Mouse (Mus musculus): ENCODE measurements around the gene Kif5a.
"Not testable (repeated sequence)": the region's sequence is repeated elsewhere in the genome, so short reads cannot be mapped to it uniquely, and the experiment has no call there.

Kif5a gene

GRCm38 (mm10) chr10:127262548-127263398 lies at the start of gene Kif5a:
TSS of gene Kif5a (minus strand) at chr10:127263348.
- peak; percentile 66 for DNase-seq

- DNase-seq: no peak
These were observed 49.7 kb upstream of the Kif5a start for GRCm38 (mm10) chr10:127312858-127313257.

- DNase-seq: peak; percentile 90
These were observed 49.2 kb upstream of the Kif5a start for GRCm38 (mm10) chr10:127312356-127312676.

- DNase-seq: peak; percentile 93
These were observed 48.6 kb upstream of the Kif5a start, which contains the start of gene Mars for GRCm38 (mm10) chr10:127311476-127312355. TSS of gene Mars (minus strand) at chr10:127311786.

GRCm38 (mm10) chr10:127310523-127311475 lies 47.7 kb upstream of the Kif5a start:
- no peak for DNase-seq

- DNase-seq: not testable (repeated sequence)
These were observed 46.0 kb upstream of the Kif5a start for GRCm38 (mm10) chr10:127309167-127309566.

DNA sequence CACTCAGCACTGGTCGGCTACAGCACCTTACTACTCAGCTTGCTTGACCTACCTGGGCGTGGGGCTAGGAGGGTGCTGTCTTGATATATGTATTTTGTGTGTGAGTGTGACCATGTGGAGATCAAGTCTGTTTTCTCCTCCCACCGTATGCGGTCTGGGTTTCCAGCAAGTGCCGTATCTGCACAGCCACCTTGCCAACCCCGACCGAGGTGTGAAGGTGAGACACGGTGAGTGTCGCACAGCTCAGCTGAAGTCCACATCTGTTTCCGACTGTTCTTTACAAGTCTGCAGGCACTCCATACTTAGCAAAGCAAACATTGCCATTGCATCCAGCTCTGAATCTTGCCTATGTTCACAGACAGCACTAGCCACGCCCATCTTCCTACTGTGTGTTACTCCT lies 40.0 kb upstream of the Kif5a start:
- DNase-seq: no peak

GRCm38 (mm10) chr10:127300361-127300760 lies 37.2 kb upstream of the Kif5a start:
- DNase-seq: no peak

DNA sequence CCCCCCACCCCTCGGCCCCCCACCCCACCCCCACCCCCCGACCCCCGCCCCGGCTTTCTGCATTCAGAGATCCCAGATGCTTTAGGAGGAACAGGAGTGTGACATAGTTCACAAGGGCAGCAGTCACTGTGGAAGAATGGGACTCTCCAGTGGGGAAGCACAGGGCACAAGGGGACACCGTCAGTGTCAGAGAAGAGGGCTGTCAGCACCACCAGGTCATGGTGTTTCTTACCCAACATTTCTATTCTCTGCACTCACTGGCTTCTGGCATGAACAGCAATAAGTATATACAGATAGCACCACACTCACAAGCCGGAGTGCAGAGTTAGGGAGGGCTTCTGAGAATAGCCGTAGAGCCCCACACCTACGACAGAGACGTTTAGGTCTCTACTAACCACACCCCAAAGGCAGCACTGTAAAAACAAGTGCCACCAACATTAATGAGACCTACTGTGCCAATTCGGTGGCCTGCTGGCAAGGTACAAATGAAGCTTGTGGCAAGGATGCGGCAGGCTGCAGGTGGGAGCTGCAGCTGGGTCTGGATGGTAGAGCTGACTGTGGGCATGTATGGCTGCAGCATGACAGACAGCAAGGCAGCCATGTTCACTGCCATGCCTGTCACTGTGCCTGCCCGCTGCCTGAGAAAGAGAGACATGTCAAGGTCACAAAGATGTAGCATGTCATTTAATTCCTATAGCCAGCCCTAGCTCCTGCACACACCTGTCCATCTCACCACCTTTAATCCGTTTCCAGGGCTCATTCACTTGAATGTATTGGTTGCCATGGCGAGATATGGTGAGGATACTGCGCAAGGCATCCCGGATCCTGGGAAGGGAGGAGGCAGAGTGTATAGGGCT lies 34.1 kb upstream of the Kif5a start:
- DNase-seq: no peak

GRCm38 (mm10) chr10:127295986-127296794 lies 33.0 kb upstream of the Kif5a start:
- no peak for DNase-seq

- no peak for DNase-seq
These were observed 31.9 kb upstream of the Kif5a start for GRCm38 (mm10) chr10:127294895-127295510.

DNA sequence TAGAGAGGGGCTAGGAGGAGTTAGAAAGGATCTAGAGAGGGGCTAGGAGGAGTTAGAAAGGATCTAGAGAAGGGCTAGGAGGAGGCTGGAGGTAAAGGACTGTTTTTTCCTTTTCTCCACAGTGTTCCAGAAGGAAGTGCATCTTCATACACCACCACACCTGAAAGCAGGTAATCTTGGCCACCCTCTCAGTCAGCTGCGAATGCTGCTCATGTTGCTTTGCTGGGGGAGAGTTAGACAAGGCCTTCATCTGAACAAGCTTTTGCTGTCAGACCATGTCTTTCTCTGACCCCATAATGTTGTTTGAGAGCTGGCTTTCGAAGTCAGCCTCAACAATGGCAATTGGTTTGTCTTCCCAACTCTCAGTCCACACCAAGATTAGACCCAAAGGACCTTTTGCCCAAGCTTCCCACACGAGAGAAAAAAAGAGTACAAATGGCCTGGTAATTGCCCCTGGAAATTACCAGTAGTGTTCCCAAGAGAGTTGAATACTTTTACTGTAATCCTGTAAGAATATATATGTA lies 30.5 kb upstream of the Kif5a start:
- no peak for DNase-seq

DNA sequence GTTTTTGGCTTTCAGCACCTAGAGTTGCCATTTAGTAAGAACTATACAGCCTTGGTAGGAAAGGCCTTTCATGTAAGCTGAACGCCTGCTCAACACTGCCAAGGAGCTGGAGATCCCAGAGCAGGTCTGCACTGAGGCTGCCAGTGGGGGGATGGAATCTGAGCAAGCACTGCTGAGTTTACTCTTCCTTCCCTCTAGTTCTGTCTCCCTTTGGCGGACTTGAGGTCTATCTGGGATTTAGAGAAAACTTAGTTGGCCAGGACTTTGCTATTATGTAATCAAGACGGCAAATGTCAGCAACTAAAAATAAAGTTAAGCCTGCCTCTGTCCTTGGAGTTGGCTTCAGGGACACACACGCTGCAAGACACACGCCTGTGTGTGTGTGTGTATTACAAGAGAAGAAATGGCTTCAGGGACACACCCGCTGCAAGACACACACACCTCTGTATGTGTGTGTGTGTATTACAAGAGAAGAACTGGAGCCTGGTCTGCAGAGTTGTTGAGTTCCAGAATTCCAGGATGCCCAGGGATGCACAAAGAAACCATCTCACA lies 29.9 kb upstream of the Kif5a start:
- DNase-seq: no peak

GRCm38 (mm10) chr10:127291881-127292638 lies 28.9 kb upstream of the Kif5a start:
- no peak for DNase-seq

DNA sequence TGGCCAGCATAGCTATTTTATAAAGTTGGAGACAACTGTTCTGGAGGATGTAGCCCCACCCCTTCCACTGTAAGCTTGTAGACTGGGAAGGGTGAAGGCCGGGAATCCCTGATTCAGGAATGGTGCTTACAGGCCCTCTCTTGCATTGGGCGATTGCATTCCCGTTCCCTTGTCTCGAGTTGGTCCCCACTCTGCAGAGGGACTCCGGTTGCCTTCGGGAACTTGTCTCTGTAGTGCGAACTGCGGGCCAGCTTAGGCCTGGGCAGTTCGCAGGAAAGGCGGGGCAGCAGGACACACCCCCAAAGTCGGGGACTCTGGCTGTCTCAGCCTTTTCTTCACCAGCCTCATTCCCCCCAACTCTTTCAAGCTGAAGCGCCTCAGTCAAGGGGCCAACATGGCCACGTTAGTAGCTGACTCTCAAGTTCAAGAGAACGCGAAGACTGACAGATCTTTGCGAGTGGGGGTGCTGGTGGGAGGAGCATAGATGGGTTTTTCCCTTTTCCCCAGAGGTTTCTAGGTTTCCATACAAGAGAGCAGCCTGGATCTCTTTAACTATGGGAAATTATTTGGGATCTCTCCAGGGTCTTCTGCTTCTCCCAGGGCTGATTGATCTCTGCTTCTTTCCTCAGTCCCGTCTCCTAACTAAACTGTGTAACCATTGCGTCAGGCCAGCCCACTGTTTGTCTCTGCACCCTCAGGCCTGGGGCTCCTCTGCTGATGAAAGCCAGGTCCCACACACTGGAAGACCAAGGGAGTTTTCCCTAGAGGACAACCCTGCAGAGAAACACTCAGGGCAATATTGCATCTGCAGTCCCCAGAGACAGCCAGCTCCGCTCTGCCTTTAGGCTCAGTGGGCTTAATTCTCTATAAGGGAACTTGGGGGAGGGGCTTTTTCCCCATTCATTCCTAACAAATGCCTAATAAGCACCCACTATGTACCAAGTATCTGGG lies 28.1 kb upstream of the Kif5a start:
- DNase-seq: peak; percentile 64

- DNase-seq: peak; percentile 100
These were observed 27.3 kb upstream of the Kif5a start for GRCm38 (mm10) chr10:127290307-127290929.

GRCm38 (mm10) chr10:127289573-127290191 lies 26.5 kb upstream of the Kif5a start:
- DNase-seq: peak; percentile 51
